Mouse (Mus musculus) bone marrow, adult 2 months (tissue): ENCODE measurements around the gene Plod2.

Experiments
- CTCF ChIP-seq: fragments of 200-500 bp; IDR thresholded peaks from 2 replicates; pipeline ENCODE4 v1.5.1; 2011; ENCODE audit warnings: low read length, control low read depth; ENCODE audit not compliant: control insufficient read depth, insufficient read depth
- POLR2A ChIP-seq: fragments of 200-500 bp; IDR thresholded peaks from 2 replicates; pipeline ENCODE4 v1.6.1; 2011; ENCODE audit warnings: low read depth, mild to moderate bottlenecking, control low read depth, low read length, borderline replicate concordance; ENCODE audit not compliant: control insufficient read depth

- TF ChIP-seq CTCF (no peak), POLR2A (no peak)
Measured at GRCm38 (mm10) chr9:92530055-92530454, 12.0 kb upstream of the Plod2 start.
